18 mouse cellular contexts compared by ENCODE assay signal in genomic region chr1:120235631-120236215, GRCm38 (mm10).
"Had no signal": no experiment of that assay in that cellular context is flagged by ENCODE, and none has a peak within 500 bp of the region (broad histone marks: within the 10 kb centered on the region; RNA-seq: fewer than 3 reads in every experiment).

No protein-coding gene starts in this region.

- H3K4me3 ChIP-seq: kidney, embryonic 15.5 days; limb, embryonic 12.5 days; limb, embryonic 15.5 days; neural tube, embryonic 12.5 days; neural tube, embryonic 15.5 days had no signal

- H3K4me2 ChIP-seq: kidney, embryonic 15.5 days; limb, embryonic 12.5 days; limb, embryonic 15.5 days; liver, embryonic 11.5 days; lung, embryonic 14.5 days; midbrain, embryonic 11.5 days; neural tube, embryonic 12.5 days; neural tube, embryonic 15.5 days had no signal

- H3K27ac ChIP-seq: kidney, embryonic 15.5 days; limb, embryonic 12.5 days; limb, embryonic 15.5 days; liver, embryonic 14.5 days; neural tube, embryonic 12.5 days; neural tube, embryonic 15.5 days; stomach, postnatal 0 days had no signal

- H3K9ac ChIP-seq: kidney, embryonic 15.5 days; limb, embryonic 12.5 days; limb, embryonic 15.5 days; liver, embryonic 14.5 days; liver, postnatal 0 days; lung, embryonic 14.5 days; neural tube, embryonic 12.5 days; neural tube, embryonic 15.5 days had no signal

- H3K4me1 ChIP-seq: kidney, embryonic 15.5 days; limb, embryonic 12.5 days; neural tube, embryonic 12.5 days; neural tube, embryonic 15.5 days had no signal

- H3K9me3 ChIP-seq: kidney, embryonic 15.5 days; limb, embryonic 12.5 days; limb, embryonic 15.5 days; neural tube, embryonic 12.5 days; neural tube, embryonic 15.5 days had no signal

- DNase-seq: kidney, adult 8-10 months; kidney, postnatal 10 days; kidney, postnatal 36 days; left cerebral cortex, postnatal 4 days; liver, postnatal 0 days; lung, embryonic 14.5 days; midbrain, embryonic 14.5 days; right cerebral cortex, postnatal 25 days; thymus, postnatal 25 days had no signal

- H3K27me3 ChIP-seq: kidney, embryonic 15.5 days; limb, embryonic 12.5 days; limb, embryonic 15.5 days; neural tube, embryonic 12.5 days; neural tube, embryonic 15.5 days had no signal

- H3K36me3 ChIP-seq: kidney, embryonic 15.5 days; limb, embryonic 12.5 days; limb, embryonic 15.5 days; neural tube, embryonic 12.5 days; neural tube, embryonic 15.5 days had no signal
